Mouse (Mus musculus) thymus, adult 2 months (tissue): ENCODE results near the gene Ahnak. TPM values are rescaled to one million over a fixed set of nuclear protein-coding genes. Genes with fewer than 3 reads are reported as not detected.

Source experiments
- DNase-seq: peaks from one replicate; pipeline ENCODE4 v3.0.0; 2021
- H3K27ac ChIP-seq: fragments of 200-500 bp; 2 replicates; pipeline ENCODE4 v1.5.1; 2012; ENCODE audit warnings: low read length, control low read depth; ENCODE audit not compliant: control insufficient read depth, insufficient read depth
- H3K27me3 ChIP-seq: fragments of 200-500 bp; 2 replicates; pipeline ENCODE4 v1.6.1; 2012; ENCODE audit warnings: mild to moderate bottlenecking, low read length, moderate library complexity, mixed read lengths; ENCODE audit not compliant: control insufficient read depth, insufficient read depth
- H3K36me3 ChIP-seq: fragments of 200-500 bp; 2 replicates; pipeline ENCODE4 v1.6.1; 2012; ENCODE audit warnings: mild to moderate bottlenecking, low read length, moderate library complexity; ENCODE audit not compliant: control insufficient read depth, insufficient read depth
- H3K4me1 ChIP-seq: fragments of 200-500 bp; replicated peaks from 2 replicates; pipeline ENCODE4 v1.6.1; 2012; ENCODE audit warnings: low read length; ENCODE audit not compliant: control insufficient read depth, insufficient read depth
- H3K4me3 ChIP-seq: fragments of 200-500 bp; 2 replicates; pipeline ENCODE4 v1.5.1; 2012; ENCODE audit warnings: mild to moderate bottlenecking, low read length, control low read depth, moderate library complexity; ENCODE audit not compliant: control insufficient read depth, insufficient read depth
- CTCF ChIP-seq: fragments of 200-500 bp; IDR thresholded peaks from 2 replicates; pipeline ENCODE4 v1.5.1; 2012; ENCODE audit warnings: mild to moderate bottlenecking, control low read depth, low read length, moderate library complexity, borderline replicate concordance; ENCODE audit not compliant: control insufficient read depth, poor library complexity, insufficient read depth; ENCODE audit errors: extremely low read depth
- POLR2A ChIP-seq: fragments of 200-500 bp; IDR thresholded peaks from 2 replicates; pipeline ENCODE4 v1.6.1; 2012; ENCODE audit warnings: mild to moderate bottlenecking, low read length, control low read depth, moderate library complexity; ENCODE audit not compliant: control insufficient read depth, poor library complexity, insufficient read depth; ENCODE audit errors: extremely low read depth
- WGBS: fragments of 180-500 bp; shearing (Covaris S2); methylation state at CpG from one replicate; pipeline ENCODE4 v1.1.7; 2018; 5-methylcytosine and 5-hydroxymethylcytosine counted together
- polyA plus RNA-seq: library from polyadenylated mRNA; depleted of rRNA; stranded (reverse); fragments of >200 nt; gene quantifications from 2 replicates; pipeline ENCODE4 v1.2.3, GENCODE M21; 2012

Ahnak gene
- polyA plus RNA-seq, 1 experiment, result 7.9 TPM

GRCm38 (mm10) chr19:9055153-9055552 lies 66.1 kb downstream of the Ahnak start:
- WGBS, result 13% methylated on average over 2 of the region's 2 CpGs
- peak; percentile 60 for DNase-seq
- no peaks in the 10 kb centered on the region for H3K36me3 ChIP-seq

GRCm38 (mm10) chr19:9055703-9056355 lies 66.7 kb downstream of the Ahnak start:
- Histone ChIP-seq H3K27me3 (no peaks in the 10 kb centered on the region), H3K36me3 (no peaks in the 10 kb centered on the region), H3K27ac (no peak overlapping the region), H3K4me3 (no peak overlapping the region), H3K4me1 (peaks cover 18% of the 10 kb centered on the region)
- WGBS, result 38% methylated on average over 4 of the region's 4 CpGs
- DNase-seq, result no peak
- TF ChIP-seq POLR2A, result no peak
- TF ChIP-seq CTCF, result no peak

More at GRCm38 (mm10) chr19:9055153-9055552, 66.1 kb downstream of the Ahnak start:
- Histone ChIP-seq H3K4me3 (no peak overlapping the region), H3K27me3 (no peaks in the 10 kb centered on the region), H3K27ac (no peak overlapping the region), H3K4me1 (peaks cover 21% of the 10 kb centered on the region)
- TF ChIP-seq POLR2A (no peak), CTCF (no peak)

- Histone ChIP-seq H3K4me3 (no peak overlapping the region), H3K4me1 (peaks cover 18% of the 10 kb centered on the region), H3K27me3 (no peaks in the 10 kb centered on the region), H3K27ac (no peak overlapping the region), H3K36me3 (no peaks in the 10 kb centered on the region)
- DNase-seq, result no peak
- TF ChIP-seq CTCF (no peak), POLR2A (no peak)
These were observed 68.6 kb downstream of the Ahnak start for GRCm38 (mm10) chr19:9057679-9058078.

- TF ChIP-seq POLR2A (no peak), CTCF (no peak)
- no peak overlapping the region for H3K4me3 ChIP-seq
These were observed 69.3 kb downstream of the Ahnak start for GRCm38 (mm10) chr19:9058331-9058884.

GRCm38 (mm10) chr19:9058944-9059343 lies 69.9 kb downstream of the Ahnak start:
- WGBS, result 86% methylated on average over 4 of the region's 4 CpGs
- DNase-seq, result no peak
- no peak for TF ChIP-seq POLR2A
- no peak for TF ChIP-seq CTCF
- no peak overlapping the region for H3K4me3 ChIP-seq
- no peak overlapping the region for H3K27ac ChIP-seq
- H3K27me3 ChIP-seq, result no peaks in the 10 kb centered on the region
- H3K36me3 ChIP-seq, result no peaks in the 10 kb centered on the region
- peaks cover 8% of the 10 kb centered on the region for H3K4me1 ChIP-seq

More at GRCm38 (mm10) chr19:9058331-9058884, 69.3 kb downstream of the Ahnak start:
- DNase-seq, result no peak
- peaks cover 11% of the 10 kb centered on the region for H3K4me1 ChIP-seq
- H3K36me3 ChIP-seq, result no peaks in the 10 kb centered on the region
- WGBS, result 93% methylated on average over 1 of the region's 1 CpGs
- no peaks in the 10 kb centered on the region for H3K27me3 ChIP-seq
- H3K27ac ChIP-seq, result no peak overlapping the region

- Histone ChIP-seq H3K36me3 (no peaks in the 10 kb centered on the region), H3K27ac (no peak overlapping the region), H3K4me1 (peaks cover 8% of the 10 kb centered on the region), H3K27me3 (no peaks in the 10 kb centered on the region), H3K4me3 (no peak overlapping the region)
- DNase-seq, result no peak
- 92% methylated on average over 7 of the region's 7 CpGs for WGBS
- TF ChIP-seq CTCF (no peak), POLR2A (no peak)
These were observed 70.3 kb downstream of the Ahnak start for GRCm38 (mm10) chr19:9059391-9059790.

GRCm38 (mm10) chr19:9060103-9060502 lies 71.0 kb downstream of the Ahnak start:
- Histone ChIP-seq H3K27me3 (no peaks in the 10 kb centered on the region), H3K36me3 (no peaks in the 10 kb centered on the region), H3K27ac (no peak overlapping the region), H3K4me3 (no peak overlapping the region), H3K4me1 (peaks cover 9% of the 10 kb centered on the region)
- no peak for DNase-seq
- 92% methylated on average over 4 of the region's 4 CpGs for WGBS
- no peak for TF ChIP-seq POLR2A
- no peak for TF ChIP-seq CTCF
